Mouse (Mus musculus) gastrocnemius, postnatal 25 days (tissue): ENCODE data around the gene Tmc2. TPM values are rescaled to one million over a fixed set of nuclear protein-coding genes. Genes with fewer than 3 reads are reported as not detected.

Experiments used
- DNase-seq: peaks from one replicate; pipeline ENCODE4 v3.0.0; 2022
- total RNA-seq, 2 experiments: library from RNA; stranded (reverse); gene quantifications; 1 replicate in 1 of 2; 2 replicates in 1 of 2; pipeline ENCODE4 v1.2.3; 2021

Gene Tmc2
- total RNA-seq, 2 experiments from 2014 or later, result not detected

- DNase-seq, result no peak
These were observed 102.6 kb downstream of the Tmc2 start for GRCm38 (mm10) chr2:130297580-130297979.

GRCm38 (mm10) chr2:130303014-130303413 is 108.0 kb downstream of the Tmc2 start:
- no peak for DNase-seq

Other genes starting within 250 kb of the Tmc2 start
- not detected for gene Tgm3, start 182.8 kb upstream of the Tmc2 start, total RNA-seq
- not detected for gene Tgm6, start 82.8 kb upstream of the Tmc2 start, total RNA-seq
- 100 to 1,000 TPM; 118 to 122 TPM for gene Snrpb, start 15.8 kb upstream of the Tmc2 start, total RNA-seq
- gene Nop56, start 79.2 kb downstream of the Tmc2 start, total RNA-seq, result 10 to 100 TPM; 31.3 to 33.0 TPM
- gene Idh3b, start 89.4 kb downstream of the Tmc2 start, total RNA-seq, result 100 to 1,000 TPM; 461 to 484 TPM
- under 1 TPM; 0.19 to 0.49 TPM for gene Ebf4, start 100.0 kb downstream of the Tmc2 start, total RNA-seq
- 1 to 10 TPM; 1.8 to 5.7 TPM for gene Cpxm1, start 202.4 kb downstream of the Tmc2 start, total RNA-seq
- not detected for gene Gm28372, start 210.0 kb downstream of the Tmc2 start, total RNA-seq
- not detected for gene 1700020A23Rik, start 210.1 kb downstream of the Tmc2 start, total RNA-seq
- not detected for gene Tmem239, start 211.3 kb downstream of the Tmc2 start, total RNA-seq
- 10 to 100 TPM; 16.2 to 16.8 TPM for gene Vps16, start 229.1 kb downstream of the Tmc2 start, total RNA-seq
- gene Pced1a, start 229.5 kb downstream of the Tmc2 start, total RNA-seq, result 1 to 10 TPM; 3.8 to 4.5 TPM